Comparison of ENCODE assay signal across 8 mouse cellular contexts in genomic region chr9:77917074-77917621, GRCm38 (mm10). TPM values are rescaled to one million over a fixed set of nuclear protein-coding genes. Genes with fewer than 3 reads are reported as not detected.
A peak's percentile ranks its signal among the peaks of the same experiment; 100 is the strongest.
DNase-seq lines count a peak whose midpoint lies in the region; ATAC-seq lines count a peak whose summit lies in the region.

Gene Elovl5 (plus strand): TSS chr9:77917364.

- ATAC-seq in inflammation-experienced regulatory T-cells, adult 6 months, result peak; percentile 89
- peak; percentile 91 for ATAC-seq in megakaryocyte-erythroid progenitor cell, adult 5-6 weeks (replicated peaks; ENCODE audit: low FRiP score, low TSS enrichment, poor library complexity, severe bottlenecking)

- peak; percentile 99 for DNase-seq in adrenal gland, adult (ENCODE audit: inconsistent age in 2 of 2, low spot score in 1 of 2)
- peak; percentile 98 for DNase-seq in embryo, embryonic 10.5 days (ENCODE audit: low spot score)
- peak; percentile 96 for DNase-seq in gastrocnemius, postnatal 14 days
- peak; percentile 98 to 99 for DNase-seq in left cerebral cortex, postnatal 10 days (ENCODE audit: extremely low spot score in 1 of 2, low spot score in 2 of 2)
- DNase-seq in right cerebral cortex, postnatal 25 days, result peak; percentile 96
- DNase-seq in urinary bladder, postnatal 4 days (ENCODE audit: low spot score in 2 of 2), result peak; percentile 94 to 97

- intact Hi-C loops in gastrocnemius, postnatal 14 days (cut with DNase I; ENCODE audit: low total_unique reads), result loop anchor here (10.0 kb wide), 1 partner anchor 102 kb away; no protein-coding TSS in a partner anchor
- intact Hi-C loops in left cerebral cortex, postnatal 10 days (cut with DNase I), result loop anchor here (5.0 kb wide), 3 partner anchors 50 to 110 kb away; no protein-coding TSS in a partner anchor

RNA-seq across cellular contexts. Expression of gene Elovl5, which starts in this region (rescaled TPM):
- 10 to 100 TPM; 21.7 to 23.4 TPM for total RNA-seq in gastrocnemius, postnatal 14 days (2021)
- polyA plus RNA-seq in inflammation-experienced regulatory T-cells, adult 6 months (2017; shearing (Covaris generic)), result 100 to 1,000 TPM in 2 of 3 experiments, 10 to 100 TPM in 1; 97.0 to 142 (median 135) TPM
- total RNA-seq in left cerebral cortex, postnatal 10 days (2021), result 10 to 100 TPM; 79.5 to 82.7 TPM
- 25.5 and 29.9 TPM in 2 replicates for total RNA-seq in megakaryocyte-erythroid progenitor cell, adult 5-6 weeks (2014; fragmentation: Nextera tagmentation)
- total RNA-seq in megakaryocyte-erythroid progenitor cell, adult 5-6 weeks (2017), result 37.4 and 39.8 TPM in 2 replicates

Comparison
In these comparisons a context has a peak if more than half of its experiments do, and no peak if none do; other contexts are left out.
1. Peak in every context shown above with its lines: DNase-seq and ATAC-seq.